Mouse (Mus musculus) right cerebral cortex, postnatal 36 days (tissue): ENCODE measurements around the gene Gm14412.
"Not testable (repeated sequence)": the region's sequence is repeated elsewhere in the genome, so short reads cannot be mapped to it uniquely, and the experiment has no call there.

Source experiments
- DNase-seq, 2 experiments: peaks; one replicate each; pipeline ENCODE4 v3.0.0; 2022; ENCODE audit warnings: low spot score in 2 of 2, mixed read lengths in 1 of 2

Gene Gm14412

DNA sequence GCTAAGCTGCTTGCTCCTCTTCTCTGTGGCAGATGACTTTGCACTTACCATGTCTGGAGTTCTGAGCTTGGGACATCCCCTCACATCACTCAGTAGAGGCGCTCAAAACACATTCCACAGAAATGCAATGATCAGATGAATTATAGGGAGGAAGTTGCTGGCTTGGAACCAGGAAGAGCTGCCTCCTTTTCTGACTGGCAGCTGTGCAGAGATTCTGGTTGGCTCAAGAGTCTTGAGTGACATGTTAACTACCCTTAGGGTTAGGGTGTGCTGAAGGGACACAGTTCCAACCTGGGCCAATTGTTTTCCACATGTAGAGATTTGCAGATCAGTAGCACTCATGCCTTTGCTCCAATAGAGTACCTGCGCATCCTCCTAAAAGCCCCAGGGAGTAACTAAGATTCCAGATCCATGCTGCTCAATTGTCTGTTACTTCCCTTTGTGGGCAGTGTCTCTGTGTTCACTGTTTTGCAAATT, at the start of gene Gm14412:
Gene Gm14412, minus strand, starts transcription at position 51 of the 477 bp plus-strand sequence.
- DNase-seq = not testable (repeated sequence)

DNA sequence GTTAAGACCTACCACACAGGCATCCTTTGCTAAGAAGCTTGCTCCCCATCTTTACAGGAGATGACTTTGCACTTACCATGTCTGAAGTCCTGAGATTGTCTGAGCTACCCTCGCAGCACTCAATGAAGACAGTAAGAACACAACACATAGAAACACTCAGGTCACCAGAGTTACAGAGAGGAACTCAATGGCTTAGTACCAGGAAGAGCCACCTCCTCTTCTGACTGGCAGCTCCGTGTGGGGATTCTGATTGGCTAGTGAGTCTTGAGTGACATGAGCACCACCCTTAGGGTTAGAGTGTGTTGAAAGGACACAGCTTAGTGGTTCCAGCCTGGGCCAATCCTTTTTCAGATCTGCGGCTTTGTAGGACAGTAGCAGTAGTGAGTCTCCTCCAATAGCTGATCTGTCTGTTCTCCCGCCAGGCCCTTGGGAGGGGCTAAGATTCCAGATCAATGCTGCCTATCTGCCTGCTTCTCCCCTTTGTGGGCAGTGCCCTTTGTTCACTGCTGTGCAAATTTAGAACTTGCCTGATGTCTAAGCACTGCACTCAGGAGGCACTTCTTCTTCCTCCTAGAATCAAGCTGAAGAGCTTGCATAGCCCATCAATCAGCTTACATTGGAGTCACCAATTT, 5.7 kb upstream of the Gm14412 start:
- not testable (repeated sequence) for DNase-seq

DNA sequence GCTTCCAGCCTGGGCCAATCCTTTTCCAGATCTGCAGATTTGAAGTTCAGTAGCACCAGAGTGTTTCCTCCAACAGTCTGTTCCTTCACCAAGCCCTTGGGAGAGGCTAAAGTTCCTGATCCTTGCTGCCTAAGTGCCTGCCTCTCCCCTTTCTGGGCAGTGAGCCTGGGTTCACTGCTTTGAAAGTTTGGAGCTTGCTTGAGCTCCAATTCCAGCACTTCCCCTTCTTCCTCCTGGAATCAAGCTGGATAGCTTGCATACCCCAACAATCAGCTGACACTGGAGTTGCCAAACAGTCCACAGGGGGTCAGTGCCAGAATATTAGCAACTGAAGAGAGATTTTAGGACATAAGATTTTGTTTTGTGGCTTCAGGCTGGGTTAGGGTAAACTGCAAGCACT, 2.7 kb downstream of the Gm14412 start:
- DNase-seq = not testable (repeated sequence)

DNA sequence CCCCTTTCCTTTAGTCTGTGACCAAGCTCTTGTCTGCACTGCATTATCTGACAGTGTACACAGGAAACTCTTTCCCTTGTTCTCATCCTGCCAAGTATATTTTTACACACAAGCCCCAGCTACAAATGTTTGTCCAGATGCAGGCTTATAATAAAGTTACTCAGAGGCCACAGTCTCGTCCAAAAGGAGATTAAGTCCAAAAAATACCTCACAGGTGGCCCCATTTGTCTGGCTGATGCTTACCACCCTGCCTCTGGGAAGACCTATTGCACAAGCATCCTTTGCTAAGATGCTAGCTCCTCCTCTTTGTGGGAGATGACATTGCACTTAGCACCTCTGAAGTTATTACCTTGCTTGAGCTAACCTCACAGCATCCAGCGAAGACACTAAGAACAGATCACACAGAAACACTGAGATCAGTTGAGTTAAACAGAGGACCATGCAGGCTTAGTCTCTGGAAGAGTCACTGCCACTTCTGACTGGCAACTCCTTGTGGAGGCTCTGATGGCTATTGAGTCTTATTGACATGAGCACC, 3.3 kb downstream of the Gm14412 start:
- not testable (repeated sequence) for DNase-seq

DNA sequence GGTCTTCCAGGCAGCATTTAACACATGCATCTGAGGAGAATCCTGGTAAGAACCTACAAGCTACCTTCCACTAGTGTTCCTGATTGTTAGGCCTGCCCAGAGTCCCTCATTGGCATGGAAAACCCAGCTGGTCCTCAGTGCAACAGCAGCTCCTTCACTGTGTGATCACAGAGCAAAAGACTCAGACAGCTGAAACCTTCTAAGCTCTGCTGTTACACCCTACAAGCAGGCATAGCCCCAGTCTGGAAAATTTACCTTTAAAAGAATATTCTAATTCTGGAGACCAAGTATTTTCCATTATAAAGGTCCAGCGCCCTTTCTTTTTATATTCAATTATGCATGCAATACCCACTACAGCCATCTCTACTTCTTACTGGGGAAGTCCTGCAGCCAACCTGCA, 5.1 kb downstream of the Gm14412 start:
- no peak for DNase-seq

DNA sequence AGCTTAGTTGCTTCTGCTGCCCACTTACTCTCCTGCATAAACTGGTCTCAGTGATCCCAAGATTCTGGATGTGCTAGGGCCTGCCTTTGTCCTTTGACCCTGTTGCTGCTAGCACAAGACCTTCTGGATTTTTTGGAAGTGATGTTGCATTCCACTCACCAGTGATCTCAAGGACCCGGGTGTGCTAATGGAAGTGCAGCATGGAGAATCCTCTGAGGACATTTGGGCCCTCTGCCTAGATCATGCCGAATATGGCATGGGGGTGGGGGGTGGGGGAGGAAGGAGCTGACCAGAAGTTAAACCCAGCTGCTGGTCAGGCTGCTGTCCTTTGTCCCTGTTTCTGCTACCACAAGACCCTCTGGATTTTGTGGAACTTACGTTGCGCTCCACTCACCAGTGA, 14.5 kb downstream of the Gm14412 start:
- DNase-seq = not testable (repeated sequence)

DNA sequence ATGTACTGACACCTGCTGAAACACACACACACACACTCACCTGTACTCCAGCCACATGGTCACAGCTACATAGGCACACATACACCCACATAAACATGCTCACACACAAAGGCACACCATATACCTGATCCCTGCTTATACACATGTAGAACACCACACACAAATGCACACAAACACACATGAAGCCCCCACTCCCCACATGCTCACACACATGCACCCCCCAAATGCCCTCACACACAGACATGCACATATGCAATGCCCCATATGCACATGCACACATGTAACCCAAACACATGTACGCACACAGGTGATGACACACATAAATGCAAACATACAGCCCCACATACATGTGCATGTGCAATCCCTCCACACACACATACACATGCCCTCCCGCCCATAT, 19.1 kb downstream of the Gm14412 start:
- not testable (repeated sequence) for DNase-seq

DNA sequence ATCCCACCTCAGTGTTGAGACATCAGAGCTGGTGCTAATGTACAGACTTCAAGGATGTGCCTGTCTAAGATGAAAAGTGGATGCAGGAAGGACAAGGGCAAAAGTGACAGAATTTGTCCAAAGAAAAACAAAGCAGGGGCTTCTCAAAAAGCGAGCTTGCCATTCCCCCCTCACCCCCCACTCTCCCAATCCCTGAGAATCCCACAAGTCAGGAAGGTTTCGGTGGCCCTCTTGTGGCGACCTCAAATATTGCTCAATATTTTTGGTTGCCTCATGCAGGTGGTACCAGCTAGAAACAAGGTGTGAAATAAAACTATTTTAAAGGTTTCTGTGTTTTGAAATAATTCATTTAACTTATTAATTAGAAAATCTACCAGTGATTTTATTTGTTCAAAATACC, 40.4 kb downstream of the Gm14412 start:
- not testable (repeated sequence) for DNase-seq

DNA sequence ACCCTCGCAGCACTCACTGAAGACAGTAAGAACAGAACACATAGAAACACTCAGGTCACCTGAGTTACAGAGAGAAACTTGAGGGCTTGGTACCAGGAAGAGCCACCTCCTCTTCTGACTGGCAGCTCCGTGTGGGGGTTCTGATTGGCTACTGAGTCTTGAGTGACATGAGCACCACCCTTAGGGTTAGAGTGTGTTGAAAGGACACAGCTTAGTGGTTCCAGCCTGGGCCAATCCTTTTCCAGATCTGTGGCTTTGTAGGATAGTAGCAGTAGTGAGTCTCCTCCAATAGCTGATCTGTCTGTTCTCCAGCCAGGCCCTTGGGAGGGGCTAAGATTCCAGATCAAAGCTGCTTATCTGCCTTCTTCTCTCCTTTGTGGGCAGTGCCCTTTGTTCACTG, 46.4 kb downstream of the Gm14412 start:
- DNase-seq = not testable (repeated sequence)

DNA sequence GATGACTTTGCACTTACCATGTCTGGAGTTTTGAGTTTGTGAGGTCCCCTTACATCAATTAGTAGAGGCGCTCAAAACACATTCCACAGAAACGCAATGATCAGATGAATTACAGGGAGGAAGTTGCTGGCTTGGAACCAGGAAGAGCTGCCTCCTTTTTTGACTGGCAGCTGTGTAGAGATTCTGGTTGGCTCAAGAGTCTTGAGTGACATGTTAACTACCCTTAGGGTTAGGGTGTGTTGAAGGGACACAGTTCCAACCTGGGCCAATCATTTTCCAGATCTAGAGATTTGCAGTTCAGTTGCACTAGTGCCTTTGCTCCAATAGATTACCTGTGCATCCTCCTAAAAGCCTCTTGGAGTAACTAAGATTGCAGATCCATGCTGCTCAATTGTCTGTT, 51.9 kb downstream of the Gm14412 start:
- DNase-seq = not testable (repeated sequence)

DNA sequence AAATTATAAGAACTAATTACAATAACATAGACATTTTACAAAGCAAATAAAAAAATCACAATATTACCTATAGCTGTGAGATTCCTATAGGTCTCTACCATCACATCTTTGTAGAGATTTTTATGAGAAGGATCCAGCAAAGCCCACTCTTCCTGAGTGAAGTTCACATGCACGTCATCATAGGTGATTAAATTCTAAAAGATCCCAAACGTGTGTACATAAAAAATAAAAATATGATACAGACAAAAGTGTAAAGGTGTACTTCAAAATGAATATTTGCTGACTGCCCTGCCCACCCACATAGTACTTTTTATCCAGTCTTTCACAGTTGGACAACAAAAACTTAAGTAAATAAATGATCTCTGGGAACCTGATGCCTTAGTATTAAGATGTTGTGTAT, 57.2 kb downstream of the Gm14412 start, which contains the start of gene Gm14409:
Gene Gm14409, minus strand, starts transcription at position 101 of the 400 bp plus-strand sequence.
- not testable (repeated sequence) for DNase-seq
